Mouse (Mus musculus) thymus, adult 2 months (tissue): Measurements from ENCODE around the gene Ankrd54.

Experiments used
- CTCF ChIP-seq: fragments of 200-500 bp; IDR thresholded peaks from 2 replicates; pipeline ENCODE4 v1.5.1; 2012; ENCODE audit warnings: mild to moderate bottlenecking, control low read depth, low read length, moderate library complexity, borderline replicate concordance; ENCODE audit not compliant: control insufficient read depth, poor library complexity, insufficient read depth; ENCODE audit errors: extremely low read depth
- POLR2A ChIP-seq: fragments of 200-500 bp; IDR thresholded peaks from 2 replicates; pipeline ENCODE4 v1.6.1; 2012; ENCODE audit warnings: mild to moderate bottlenecking, low read length, control low read depth, moderate library complexity; ENCODE audit not compliant: control insufficient read depth, poor library complexity, insufficient read depth; ENCODE audit errors: extremely low read depth

- TF ChIP-seq POLR2A: no peak
- no peak for TF ChIP-seq CTCF
Observed at GRCm38 (mm10) chr15:79098220-79098619, 35.5 kb upstream of the Ankrd54 start.
